Mouse (Mus musculus): Measurements from ENCODE around the gene Hoxd9.

DNA sequence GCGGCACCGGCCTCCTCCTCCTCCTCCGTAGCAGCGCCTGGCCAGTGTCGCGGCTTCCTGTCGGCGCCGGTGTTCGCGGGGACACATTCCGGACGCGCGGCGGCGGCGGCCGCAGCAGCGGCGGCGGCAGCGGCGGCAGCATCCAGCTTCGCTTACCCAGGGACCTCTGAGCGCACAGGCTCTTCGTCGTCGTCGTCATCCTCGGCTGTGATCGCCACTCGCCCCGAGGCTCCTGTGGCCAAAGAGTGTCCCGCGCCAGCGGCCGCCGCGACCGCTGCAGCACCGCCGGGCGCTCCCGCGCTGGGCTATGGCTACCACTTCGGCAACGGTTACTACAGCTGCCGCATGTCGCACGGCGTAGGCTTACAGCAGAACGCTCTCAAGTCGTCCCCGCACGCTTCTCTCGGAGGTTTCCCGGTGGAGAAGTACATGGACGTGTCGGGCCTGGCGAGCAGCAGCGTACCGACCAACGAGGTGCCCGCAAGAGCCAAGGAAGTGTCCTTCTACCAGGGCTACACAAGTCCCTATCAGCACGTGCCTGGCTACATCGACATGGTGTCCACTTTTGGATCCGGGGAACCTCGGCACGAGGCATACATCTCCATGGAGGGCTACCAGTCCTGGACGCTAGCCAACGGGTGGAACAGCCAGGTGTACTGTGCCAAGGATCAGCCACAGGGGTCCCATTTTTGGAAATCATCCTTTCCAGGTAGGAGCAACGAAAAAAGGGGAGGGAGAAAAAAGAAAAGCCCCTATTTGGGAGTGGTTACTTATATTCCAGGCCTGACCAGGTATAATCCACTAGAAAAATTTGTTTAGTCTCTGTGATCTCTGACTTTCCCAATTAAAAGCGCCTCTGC is 28.9 kb upstream of the Hoxd9 start:
- TF ChIP-seq E2F4 (IDR thresholded peaks at IDR 0.05; ENCODE audit: borderline replicate concordance, low read depth, low read length) (no peak), JUND (IDR thresholded peaks at IDR 0.05; ENCODE audit: low read depth, low read length) (no peak), CTCF (IDR thresholded peaks at IDR 0.05 in 2 of 3, conservative IDR thresholded peaks at IDR 0.05 in 1 of 3; ENCODE audit: control insufficient read depth in 1 of 3, insufficient read depth in 1 of 3, low read depth in 2 of 3, low read length in 3 of 3, poor library complexity in 1 of 3, severe bottlenecking in 1 of 3) (no peak), USF1 (IDR thresholded peaks at IDR 0.05; ENCODE audit: low read depth, low read length) (no peak), ETS1 (IDR thresholded peaks at IDR 0.05; ENCODE audit: low read depth, low read length) (no peak), POLR2A (IDR thresholded peaks at IDR 0.05; ENCODE audit: control insufficient read depth in 1 of 2, insufficient read depth in 1 of 2, low read depth in 1 of 2, low read length in 2 of 2, poor library complexity in 1 of 2) (no peak)
